ENCODE assay signal across 20 mouse cellular contexts in genomic region chr11:72481313-72481712, GRCm38 (mm10). TPM values are rescaled to one million over a fixed set of nuclear protein-coding genes. Genes with fewer than 3 reads are reported as not detected.
DNase-seq lines count a peak whose midpoint lies in the region; ATAC-seq and TF ChIP-seq lines count a peak whose summit lies in the region.
"Had no signal": no experiment of that assay in that cellular context is flagged by ENCODE, and none has a peak within 500 bp of the region (broad histone marks: within the 10 kb centered on the region; RNA-seq: fewer than 3 reads in every experiment).

No protein-coding gene starts in this region.

- no peaks in the 10 kb centered on the region for H3K9me3 ChIP-seq in G1E (replicated peaks)
- no peaks in the 10 kb centered on the region for H3K9me3 ChIP-seq in embryonic facial prominence, embryonic 15.5 days (replicated peaks)
- no peaks in the 10 kb centered on the region for H3K9me3 ChIP-seq in stomach, postnatal 0 days (ENCODE audit: control insufficient read depth, low read length)

- peaks cover 96% of the 10 kb centered on the region for H3K4me1 ChIP-seq in G1E (ENCODE audit: insufficient read depth, low read depth, low read length)
- peaks cover 21% of the 10 kb centered on the region for H3K4me1 ChIP-seq in embryonic facial prominence, embryonic 15.5 days
- peaks cover 2% of the 10 kb centered on the region; the same call in 1 of the 2 replicates for H3K4me1 ChIP-seq in stomach, postnatal 0 days (replicated peaks; ENCODE audit: control insufficient read depth, insufficient read depth)

- peaks cover 95% of the 10 kb centered on the region for H3K36me3 ChIP-seq in G1E (replicated peaks)
- no peaks in the 10 kb centered on the region for H3K36me3 ChIP-seq in embryonic facial prominence, embryonic 15.5 days
- no peaks in the 10 kb centered on the region for H3K36me3 ChIP-seq in stomach, postnatal 0 days (ENCODE audit: control insufficient read depth, insufficient read depth, low read length)

- TF ChIP-seq EP300 in stomach, postnatal 0 days (optimal IDR thresholded peaks at IDR 0.05) = no peak

- ATAC-seq in G1E (ENCODE audit: extremely low read depth, insufficient number of reproducible peaks, low FRiP score, poor library complexity, severe bottlenecking) = no peak
- ATAC-seq in embryonic facial prominence, embryonic 15.5 days (ENCODE audit: insufficient number of reproducible peaks, low FRiP score, low TSS enrichment, low read depth) = 0 out of 2 replicates have a peak, but pooled peaks have one; percentile 13
- no peak for ATAC-seq in stomach, postnatal 0 days (ENCODE audit: low FRiP score, low TSS enrichment)

- peak overlapping the region; percentile 70 for H3K27ac ChIP-seq in gastrocnemius, adult 2 months
- peak overlapping the region; percentile 43; the same call in 1 of the 2 replicates for H3K27ac ChIP-seq in layer of hippocampus, adult 2 months
- H3K27ac ChIP-seq in embryonic facial prominence, embryonic 15.5 days (replicated peaks) = no peak overlapping the region
- H3K27ac ChIP-seq in stomach, postnatal 0 days (replicated peaks) = no peak overlapping the region
- H3K27ac ChIP-seq: kidney, postnatal 0 days had no signal

- intact Hi-C loops in gastrocnemius, adult 2 months (cut with DNase I) = no loop called here

- 67% methylated on average over 5 of the region's 5 CpGs for WGBS in embryonic facial prominence, embryonic 15.5 days
- WGBS in stomach, postnatal 0 days = 54% methylated on average over 5 of the region's 5 CpGs

- no peaks in the 10 kb centered on the region for H3K27me3 ChIP-seq in G1E (ENCODE audit: insufficient read depth, low read length)
- no peaks in the 10 kb centered on the region for H3K27me3 ChIP-seq in embryonic facial prominence, embryonic 15.5 days
- no peaks in the 10 kb centered on the region for H3K27me3 ChIP-seq in stomach, postnatal 0 days (ENCODE audit: control insufficient read depth, insufficient read depth, low read length)

- H3K9ac ChIP-seq in embryonic facial prominence, embryonic 15.5 days = no peak overlapping the region
- H3K9ac ChIP-seq in stomach, postnatal 0 days (ENCODE audit: low read length) = no peak overlapping the region

- DNase-seq in gastrocnemius, adult 2 months = peak; percentile 61
- DNase-seq in gastrocnemius, postnatal 25 days = no peak
- DNase-seq in layer of hippocampus, adult 2 months (ENCODE audit: low spot score in 2 of 2) = no peak
- DNase-seq in layer of hippocampus, adult 9-11 months = no peak
- no peak for DNase-seq in G1E (ENCODE audit: low spot score)
- no peak for DNase-seq in stomach, postnatal 0 days (ENCODE audit: low spot score)
- no peak for DNase-seq in Muller cell, postnatal 12 days (ENCODE audit: inconsistent ontology term)
- DNase-seq: cerebellum, adult 2 months; cerebellum, postnatal 36 days; gastrocnemius, postnatal 14 days; kidney, adult 18-20 months; layer of hippocampus, postnatal 36 days; left cerebral cortex, postnatal 4 days; lung, adult 2 months; right cerebral cortex, postnatal 4 days; thymus, postnatal 14 days had no signal

- no peak for TF ChIP-seq CTCF in gastrocnemius, adult 2 months (IDR thresholded peaks at IDR 0.05)
- TF ChIP-seq CTCF in layer of hippocampus, adult 2 months (conservative IDR thresholded peaks at IDR 0.05) = no peak
- TF ChIP-seq CTCF in G1E (IDR thresholded peaks at IDR 0.05; ENCODE audit: low read depth, low read length) = no peak
- TF ChIP-seq CTCF in stomach, postnatal 0 days (IDR thresholded peaks at IDR 0.05; ENCODE audit: low read depth) = no peak

- H3K4me2 ChIP-seq in embryonic facial prominence, embryonic 15.5 days (replicated peaks) = no peak overlapping the region
- H3K4me2 ChIP-seq in stomach, postnatal 0 days (replicated peaks; ENCODE audit: low read depth) = no peak overlapping the region

- H3K4me3 ChIP-seq in gastrocnemius, adult 2 months = peak overlapping the region; percentile 17
- H3K4me3 ChIP-seq in layer of hippocampus, adult 2 months = no peak overlapping the region
- peak overlapping the region; percentile 66; the same call in 1 of the 2 replicates for H3K4me3 ChIP-seq in G1E (ENCODE audit: low read depth, low read length)
- no peak overlapping the region for H3K4me3 ChIP-seq in embryonic facial prominence, embryonic 15.5 days (replicated peaks)
- no peak overlapping the region for H3K4me3 ChIP-seq in stomach, postnatal 0 days (ENCODE audit: low read depth, low read length)

RNA-seq across cellular contexts. Expression of gene Spns2, which starts 8.4 kb away (rescaled TPM):
- 10 to 100 TPM; 15.7 to 65.1 TPM for total RNA-seq in gastrocnemius, adult 2 months (2021)
- total RNA-seq in gastrocnemius, postnatal 25 days (2021) = 10 to 100 TPM; 12.4 to 16.9 TPM
- total RNA-seq in layer of hippocampus, adult 2 months (2021) = 100 to 1,000 TPM; 101 to 105 TPM
- total RNA-seq in G1E (2014; fragmentation: Nextera tagmentation) (129 and 145 TPM in 2 replicates), G1E (2017) (29.3 and 40.8 TPM in 2 replicates)
- 69.2 and 113 TPM in 2 replicates for polyA plus RNA-seq in G1E (2012)
- polyA plus RNA-seq in embryonic facial prominence, embryonic 15.5 days (2015; fragmentation: Nextera tagmentation; extraction: Ambion mirVana) = 11.8 and 12.0 TPM in 2 replicates
- polyA plus RNA-seq in stomach, postnatal 0 days (2015; fragmentation: Nextera tagmentation; extraction: Ambion mirVana) = 23.6 and 29.6 TPM in 2 replicates

RNA-seq across cellular contexts. Expression of gene Mybbp1a, which starts 40.2 kb away (rescaled TPM):
- 10 to 100 TPM; 60.2 to 60.9 TPM for total RNA-seq in gastrocnemius, adult 2 months (2021)
- total RNA-seq in gastrocnemius, postnatal 25 days (2021) = 10 to 100 TPM; 52.1 to 56.5 TPM
- total RNA-seq in layer of hippocampus, adult 2 months (2021) = 10 to 100 TPM; 55.7 to 56.2 TPM
- total RNA-seq in G1E (2014; fragmentation: Nextera tagmentation) (496 and 593 TPM in 2 replicates), G1E (2017) (96.8 and 125 TPM in 2 replicates)
- 195 and 253 TPM in 2 replicates for polyA plus RNA-seq in G1E (2012)
- 123 and 138 TPM in 2 replicates for polyA plus RNA-seq in embryonic facial prominence, embryonic 15.5 days (2015; fragmentation: Nextera tagmentation; extraction: Ambion mirVana)
- polyA plus RNA-seq in stomach, postnatal 0 days (2015; fragmentation: Nextera tagmentation; extraction: Ambion mirVana) = 52.2 and 57.6 TPM in 2 replicates

RNA-seq across cellular contexts. Expression of gene Ggt6, which starts 46.0 kb away (rescaled TPM):
- total RNA-seq in gastrocnemius, adult 2 months (2021) = 1 to 10 TPM in 1 of 2 experiments, under 1 TPM in 1; 0.67 to 5.5 TPM
- under 1 TPM; 0.38 TPM for total RNA-seq in gastrocnemius, postnatal 25 days (2021)
- not detected for total RNA-seq in layer of hippocampus, adult 2 months (2021)
- total RNA-seq in G1E (2014; fragmentation: Nextera tagmentation) (not detected in 2 replicates), G1E (2017) (0.05 TPM in 1 of 2 replicates, not detected in the other)
- polyA plus RNA-seq in G1E (2012) = not detected in 2 replicates
- polyA plus RNA-seq in embryonic facial prominence, embryonic 15.5 days (2015; fragmentation: Nextera tagmentation; extraction: Ambion mirVana) = 6.3 and 7.0 TPM in 2 replicates
- polyA plus RNA-seq in stomach, postnatal 0 days (2015; fragmentation: Nextera tagmentation; extraction: Ambion mirVana) = 12.9 and 13.0 TPM in 2 replicates
- total RNA-seq: layer of hippocampus, postnatal 36 days; left cerebral cortex, postnatal 4 days had no signal
- polyA plus RNA-seq: hindbrain, embryonic 11.5 days; neural tube, embryonic 11.5 days had no signal

Comparison
In these comparisons a context has a peak if more than half of its experiments do, and no peak if none do; other contexts are left out.
1. H3K27ac ChIP-seq: peak in gastrocnemius, adult 2 months (single experiment) and layer of hippocampus, adult 2 months (single experiment); none in embryonic facial prominence, embryonic 15.5 days (single experiment) and stomach, postnatal 0 days (single experiment).
2. H3K4me3 ChIP-seq: peak in gastrocnemius, adult 2 months (single experiment) and G1E (single experiment); none in layer of hippocampus, adult 2 months (single experiment), embryonic facial prominence, embryonic 15.5 days (single experiment) and stomach, postnatal 0 days (single experiment).